Mouse (Mus musculus) neural tube, embryonic 15.5 days (tissue): Measurements from ENCODE around the gene Kcne1. TPM values are rescaled to one million over a fixed set of nuclear protein-coding genes. Genes with fewer than 3 reads are reported as not detected.

Experiments
- ATAC-seq: fragments of 200-750 bp; cut with Nextera tagmentation; 2 replicates; pipeline ENCODE4 v1.8.0; 2017; ENCODE audit warnings: mild to moderate bottlenecking, moderate TSS enrichment, moderate library complexity; ENCODE audit not compliant: low FRiP score
- H3K27ac ChIP-seq: fragments of 300-500 bp; sonication (generic); replicated peaks from 2 replicates; pipeline ENCODE4 v1.5.1; 2015; ENCODE audit warnings: mild to moderate bottlenecking, inconsistent platforms
- H3K27me3 ChIP-seq: fragments of 300-500 bp; sonication (generic); replicated peaks from 2 replicates; pipeline ENCODE4 v1.6.1; 2015; ENCODE audit warnings: inconsistent platforms
- H3K36me3 ChIP-seq: fragments of 300-500 bp; sonication (generic); 2 replicates; pipeline ENCODE4 v1.6.1; 2015; ENCODE audit warnings: inconsistent platforms
- H3K4me1 ChIP-seq: fragments of 300-500 bp; sonication (generic); 2 replicates; pipeline ENCODE4 v1.6.1; 2015; ENCODE audit warnings: inconsistent platforms
- H3K4me2 ChIP-seq: fragments of 300-500 bp; sonication (generic); 2 replicates; pipeline ENCODE4 v1.6.1; 2015; ENCODE audit warnings: inconsistent platforms, mild to moderate bottlenecking, moderate library complexity
- H3K4me3 ChIP-seq: fragments of 300-500 bp; sonication (generic); replicated peaks from 2 replicates; pipeline ENCODE4 v1.5.1; 2015; ENCODE audit warnings: mild to moderate bottlenecking, inconsistent platforms
- H3K9ac ChIP-seq: fragments of 300-500 bp; sonication (generic); replicated peaks from 2 replicates; pipeline ENCODE4 v1.6.1; 2015; ENCODE audit warnings: mild to moderate bottlenecking, inconsistent platforms
- H3K9me3 ChIP-seq: fragments of 300-500 bp; sonication (generic); replicated peaks from 2 replicates; pipeline ENCODE4 v1.6.1; 2016; ENCODE audit warnings: inconsistent platforms
- WGBS: fragments of 180-500 bp; shearing (Covaris S2); methylation state at CpG from one replicate; pipeline ENCODE4 v1.1.7; 2015; ENCODE audit warnings: mixed read lengths; 5-methylcytosine and 5-hydroxymethylcytosine counted together
- polyA plus RNA-seq: library from polyadenylated mRNA; unstranded; fragments of >200 nt; fragmentation: Nextera tagmentation; extraction: Ambion mirVana; gene quantifications from 2 replicates; pipeline ENCODE4 v1.2.1, GENCODE M21; 2015

Gene Kcne1
- polyA plus RNA-seq = 0.05 and 0.09 TPM in 2 replicates

DNA sequence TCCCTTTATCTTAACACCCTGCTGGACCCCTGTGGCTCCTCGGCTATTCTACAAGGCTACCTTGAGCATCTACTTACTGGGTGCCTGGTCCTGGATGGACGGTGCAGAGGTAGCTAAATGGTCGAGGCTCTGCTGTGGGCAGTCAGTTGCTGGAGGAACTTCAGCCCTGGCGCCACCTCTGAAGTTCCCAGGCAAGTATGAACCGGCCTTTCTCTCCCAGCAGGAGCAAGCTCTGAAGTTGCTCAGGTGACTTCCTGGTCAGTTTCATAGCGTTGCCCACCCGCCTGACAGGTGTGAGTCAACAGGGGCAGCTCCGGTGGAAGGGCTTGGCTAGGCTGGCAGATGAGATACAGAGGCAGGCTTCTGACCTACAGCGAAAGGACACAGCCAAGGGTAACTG lies at the start of gene Kcne1:
TSS of gene Kcne1 (minus strand) at position 240 of the 400 bp plus-strand sequence.
- Histone ChIP-seq H3K4me2 (no peak within 1 kb of the TSS), H3K4me3 (no peak within 1 kb of the TSS), H3K36me3 (no peaks in the 10 kb centered on the region), H3K9me3 (no peaks in the 10 kb centered on the region), H3K27ac (no peak within 1 kb of the TSS), H3K9ac (no peak within 1 kb of the TSS), H3K27me3 (no peaks in the 10 kb centered on the region), H3K4me1 (peaks cover 4% of the 10 kb centered on the region; the same call in 1 of the 2 replicates)
- WGBS = 62% methylated on average over 9 of the region's 9 CpGs
- ATAC-seq = no peak

GRCm38 (mm10) chr16:92407883-92408282 lies 48.6 kb upstream of the Kcne1 start:
- Histone ChIP-seq H3K9me3 (no peaks in the 10 kb centered on the region), H3K4me3 (no peak overlapping the region), H3K4me2 (no peak overlapping the region), H3K27me3 (no peaks in the 10 kb centered on the region), H3K9ac (no peak overlapping the region), H3K27ac (no peak overlapping the region), H3K36me3 (no peaks in the 10 kb centered on the region), H3K4me1 (peaks cover 14% of the 10 kb centered on the region)
- WGBS = 65% methylated on average over 2 of the region's 2 CpGs
- no peak for ATAC-seq

GRCm38 (mm10) chr16:92404141-92404540 lies 44.9 kb upstream of the Kcne1 start:
- Histone ChIP-seq H3K27ac (no peak overlapping the region), H3K9ac (no peak overlapping the region), H3K27me3 (no peaks in the 10 kb centered on the region), H3K4me2 (no peak overlapping the region), H3K9me3 (no peaks in the 10 kb centered on the region), H3K36me3 (no peaks in the 10 kb centered on the region), H3K4me1 (peaks cover 26% of the 10 kb centered on the region), H3K4me3 (no peak overlapping the region)
- ATAC-seq = no peak
- 89% methylated on average over 2 of the region's 2 CpGs for WGBS

DNA sequence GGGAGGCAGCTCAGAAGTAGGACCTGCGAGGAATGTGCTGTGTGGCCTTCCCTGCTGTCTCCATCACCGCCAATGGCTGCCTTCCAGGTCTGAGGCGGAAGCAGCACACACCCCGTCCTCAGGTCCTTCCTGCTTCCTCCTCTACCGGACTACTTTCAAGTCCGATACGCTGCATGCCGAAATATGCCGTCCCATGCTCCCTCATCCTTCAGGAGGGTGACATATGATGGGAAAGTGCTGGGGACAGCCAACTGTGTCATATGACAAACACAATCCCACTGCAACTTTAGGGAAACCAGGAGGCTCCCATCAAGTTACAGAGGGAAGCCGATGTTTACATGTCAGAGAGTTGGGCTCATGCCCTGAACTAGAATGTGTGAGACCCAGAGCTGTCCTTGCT lies 43.8 kb upstream of the Kcne1 start:
- Histone ChIP-seq H3K9me3 (no peaks in the 10 kb centered on the region), H3K27ac (no peak overlapping the region), H3K36me3 (no peaks in the 10 kb centered on the region), H3K4me1 (peaks cover 30% of the 10 kb centered on the region), H3K9ac (no peak overlapping the region), H3K4me2 (no peak overlapping the region), H3K27me3 (no peaks in the 10 kb centered on the region), H3K4me3 (no peak overlapping the region)
- no peak for ATAC-seq
- 81% methylated on average over 10 of the region's 10 CpGs for WGBS

GRCm38 (mm10) chr16:92402216-92402615 lies 42.9 kb upstream of the Kcne1 start:
- H3K4me2 ChIP-seq = no peak overlapping the region
- no peak overlapping the region for H3K4me3 ChIP-seq
- WGBS = 57% methylated on average over 8 of the region's 8 CpGs
- H3K36me3 ChIP-seq = no peaks in the 10 kb centered on the region
- no peaks in the 10 kb centered on the region for H3K27me3 ChIP-seq
- H3K9me3 ChIP-seq = no peaks in the 10 kb centered on the region
- H3K27ac ChIP-seq = no peak overlapping the region
- ATAC-seq = no peak
- no peak overlapping the region for H3K9ac ChIP-seq
- peaks cover 30% of the 10 kb centered on the region for H3K4me1 ChIP-seq

- ATAC-seq = no peak
- Histone ChIP-seq H3K27ac (no peak overlapping the region), H3K9me3 (no peaks in the 10 kb centered on the region), H3K9ac (no peak overlapping the region), H3K4me2 (no peak overlapping the region), H3K4me3 (no peak overlapping the region), H3K36me3 (peaks cover 8% of the 10 kb centered on the region), H3K4me1 (peaks cover 30% of the 10 kb centered on the region), H3K27me3 (no peaks in the 10 kb centered on the region)
- 46% methylated on average over 10 of the region's 10 CpGs for WGBS
Measured at GRCm38 (mm10) chr16:92401206-92401605, 41.9 kb upstream of the Kcne1 start.

DNA sequence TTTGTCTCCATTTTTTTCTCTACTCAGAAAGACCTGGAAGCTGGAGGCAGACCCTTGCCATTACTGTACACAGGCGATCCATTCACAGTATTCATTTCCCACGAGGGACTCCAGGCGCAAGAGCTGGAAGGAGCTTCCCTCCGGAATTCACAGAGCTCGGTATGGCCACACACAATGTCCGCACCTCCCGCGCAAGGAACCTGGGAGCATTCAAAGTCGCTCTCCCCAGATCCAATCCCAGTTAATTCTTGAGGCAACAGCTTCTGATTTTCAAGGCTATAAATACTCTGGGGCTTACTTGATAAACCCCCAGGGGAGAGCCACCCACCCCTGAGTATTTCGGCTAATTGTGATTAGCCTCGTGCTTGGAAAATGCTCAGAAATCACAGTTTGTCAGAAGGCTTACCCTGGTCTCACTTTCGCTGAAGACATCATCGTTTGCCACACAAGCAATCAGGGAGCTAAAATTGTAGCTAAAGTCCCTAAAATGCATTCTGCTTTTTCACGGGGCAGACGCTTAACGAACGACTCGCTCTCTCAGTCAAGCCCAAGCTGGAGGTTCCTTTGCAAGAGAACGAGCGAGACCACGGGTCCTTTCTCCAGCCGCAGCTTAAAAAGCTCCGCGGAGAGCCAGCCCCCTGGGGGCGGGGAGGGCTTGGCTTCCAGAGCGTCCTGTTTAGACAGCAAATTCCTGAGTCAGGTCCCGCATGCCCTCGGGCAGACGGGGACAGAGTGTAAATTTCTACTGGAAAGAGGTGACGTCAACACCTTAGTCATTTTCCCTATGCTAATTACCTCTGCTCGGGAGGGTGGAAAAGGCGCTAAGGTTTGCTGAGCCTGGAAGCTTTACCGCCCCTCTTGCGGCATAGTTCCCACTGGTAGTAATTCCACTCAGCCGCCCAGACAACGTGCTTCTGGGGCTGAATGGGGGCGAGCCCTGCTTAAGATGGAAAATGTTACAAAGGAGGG lies 40.5 kb upstream of the Kcne1 start:
- peak overlapping the region; percentile 54 for H3K9ac ChIP-seq
- H3K27me3 ChIP-seq = no peaks in the 10 kb centered on the region
- peak overlapping the region; percentile 39 for H3K4me3 ChIP-seq
- peaks cover 16% of the 10 kb centered on the region for H3K36me3 ChIP-seq
- H3K27ac ChIP-seq = peak overlapping the region; percentile 82
- peak overlapping the region; percentile 68 for H3K4me2 ChIP-seq
- peaks cover 30% of the 10 kb centered on the region for H3K4me1 ChIP-seq
- no peaks in the 10 kb centered on the region for H3K9me3 ChIP-seq
- under 1% methylated on average over 37 of the region's 37 CpGs for WGBS
- peak; percentile 75 for ATAC-seq

DNA sequence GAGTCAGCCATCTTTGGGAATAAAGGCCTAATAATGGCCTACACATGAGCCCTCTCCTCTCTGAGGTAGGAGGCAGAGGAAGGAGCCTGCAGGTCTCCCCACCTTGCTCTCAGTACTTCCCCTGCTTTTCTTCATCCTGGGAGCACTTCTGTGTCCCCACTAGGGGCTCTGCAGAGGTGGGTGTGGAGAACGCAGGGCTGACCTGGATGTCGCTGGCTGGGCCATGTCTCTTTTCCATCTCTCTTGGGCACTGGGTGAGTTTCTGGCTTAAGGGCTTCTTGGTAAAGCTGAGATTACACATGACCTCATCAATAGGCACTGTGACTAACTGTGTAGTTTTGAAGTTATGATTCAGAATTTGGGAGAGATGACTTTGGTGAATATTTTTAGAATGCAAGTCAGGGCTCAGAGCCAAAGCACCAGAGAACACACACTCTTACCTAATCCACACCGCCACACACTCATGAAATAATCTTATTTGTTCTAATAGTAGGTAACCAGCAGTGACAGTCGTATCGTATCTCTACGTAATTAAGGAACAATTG lies 39.4 kb upstream of the Kcne1 start:
- ATAC-seq = no peak
- peak overlapping the region; percentile 68 for H3K4me2 ChIP-seq
- 48% methylated on average over 6 of the region's 6 CpGs for WGBS
- H3K4me1 ChIP-seq = peaks cover 30% of the 10 kb centered on the region
- no peaks in the 10 kb centered on the region for H3K9me3 ChIP-seq
- H3K27me3 ChIP-seq = no peaks in the 10 kb centered on the region
- H3K4me3 ChIP-seq = no peak overlapping the region
- no peak overlapping the region for H3K27ac ChIP-seq
- H3K36me3 ChIP-seq = peaks cover 22% of the 10 kb centered on the region
- no peak overlapping the region for H3K9ac ChIP-seq

DNA sequence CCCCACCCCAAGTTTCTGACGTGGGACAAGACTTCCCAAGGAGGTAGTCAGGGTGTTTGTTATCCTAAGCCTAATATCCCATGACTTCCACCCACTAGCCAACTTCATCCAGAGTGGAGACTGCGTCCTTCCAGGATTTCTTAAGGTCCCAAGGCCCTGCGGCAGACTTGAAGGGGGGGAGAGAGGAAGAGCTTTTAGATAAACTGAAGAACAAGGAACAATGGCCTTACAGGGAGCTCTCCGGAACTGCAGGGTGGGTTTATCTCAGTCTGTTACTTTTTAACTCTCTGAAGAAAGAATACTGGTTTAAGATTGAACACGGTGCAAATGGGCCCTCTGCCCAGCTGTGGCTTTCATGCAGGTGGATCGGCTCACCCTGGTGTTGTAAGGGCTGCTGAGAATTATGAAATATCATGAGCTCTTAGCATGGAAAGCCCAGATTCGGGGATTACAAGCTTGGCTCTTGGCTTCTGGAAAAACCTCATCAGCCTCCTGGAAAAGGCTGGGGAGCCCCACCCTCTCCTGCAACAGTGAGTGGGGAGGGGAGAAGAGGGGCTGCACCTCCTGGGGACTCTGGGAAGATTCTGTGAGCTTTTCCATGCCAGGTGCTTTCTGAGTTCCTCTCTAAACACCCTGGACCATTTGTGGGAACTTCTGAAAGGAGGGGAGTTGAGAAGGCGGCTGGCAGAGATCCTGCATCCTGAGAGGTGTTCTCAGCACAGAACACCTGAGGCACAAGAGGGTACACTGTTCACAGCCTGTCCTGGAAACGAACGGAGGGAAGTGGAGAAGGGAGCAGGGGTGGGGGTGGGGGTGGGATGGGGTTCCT lies 38.7 kb upstream of the Kcne1 start:
- H3K9me3 ChIP-seq = no peaks in the 10 kb centered on the region
- peaks cover 26% of the 10 kb centered on the region for H3K36me3 ChIP-seq
- no peak overlapping the region for H3K27ac ChIP-seq
- H3K9ac ChIP-seq = no peak overlapping the region
- H3K4me2 ChIP-seq = no peak overlapping the region; the same call in 1 of the 2 replicates
- no peak for ATAC-seq
- peaks cover 30% of the 10 kb centered on the region for H3K4me1 ChIP-seq
- H3K27me3 ChIP-seq = no peaks in the 10 kb centered on the region
- no peak overlapping the region for H3K4me3 ChIP-seq
- 42% methylated on average over 10 of the region's 10 CpGs for WGBS

- 95% methylated on average over 3 of the region's 3 CpGs for WGBS
- H3K27ac ChIP-seq = no peak overlapping the region
- peaks cover 4% of the 10 kb centered on the region for H3K4me1 ChIP-seq
- H3K27me3 ChIP-seq = no peaks in the 10 kb centered on the region
- peaks cover 36% of the 10 kb centered on the region for H3K36me3 ChIP-seq
- no peak overlapping the region for H3K9ac ChIP-seq
- no peak for ATAC-seq
- H3K9me3 ChIP-seq = no peaks in the 10 kb centered on the region
- H3K4me2 ChIP-seq = no peak overlapping the region
- no peak overlapping the region for H3K4me3 ChIP-seq
Measured at GRCm38 (mm10) chr16:92393732-92394131, 34.5 kb upstream of the Kcne1 start.

DNA sequence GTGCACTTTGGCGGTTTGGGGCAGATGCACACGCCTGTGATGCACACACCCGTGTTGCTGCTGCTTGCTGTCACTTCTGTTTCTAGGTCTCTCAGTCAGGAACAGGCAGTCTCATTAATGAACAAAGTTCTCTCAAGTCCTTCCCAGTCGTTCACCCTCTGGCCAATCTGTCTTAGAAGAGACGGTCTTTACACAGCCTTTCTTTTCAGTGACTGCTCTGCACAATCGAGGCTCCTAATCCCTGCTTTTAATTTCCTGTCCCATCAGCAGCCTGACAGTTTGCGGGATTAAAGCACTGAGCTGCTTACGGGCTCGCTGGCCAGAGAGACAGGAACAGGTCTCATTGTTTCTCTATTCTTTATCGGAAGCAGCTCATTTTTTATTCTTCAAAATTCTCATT lies 28.4 kb upstream of the Kcne1 start:
- no peak for ATAC-seq
- Histone ChIP-seq H3K4me1 (no peaks in the 10 kb centered on the region), H3K4me2 (no peak overlapping the region), H3K4me3 (no peak overlapping the region), H3K36me3 (peaks cover 7% of the 10 kb centered on the region), H3K9ac (no peak overlapping the region), H3K27me3 (no peaks in the 10 kb centered on the region), H3K9me3 (no peaks in the 10 kb centered on the region), H3K27ac (no peak overlapping the region)
- WGBS = 73% methylated on average over 10 of the region's 10 CpGs
